Mouse (Mus musculus) neural tube, embryonic 15.5 days (tissue): ENCODE results near the gene Olfr1425. TPM values are rescaled to one million over a fixed set of nuclear protein-coding genes. Genes with fewer than 3 reads are reported as not detected.
"Not testable (repeated sequence)": the region's sequence is repeated elsewhere in the genome, so short reads cannot be mapped to it uniquely, and the experiment has no call there.

Experiments
- ATAC-seq: fragments of 200-750 bp; cut with Nextera tagmentation; 2 replicates; pipeline ENCODE4 v1.8.0; 2017; ENCODE audit warnings: mild to moderate bottlenecking, moderate TSS enrichment, moderate library complexity; ENCODE audit not compliant: low FRiP score
- H3K27ac ChIP-seq: fragments of 300-500 bp; sonication (generic); replicated peaks from 2 replicates; pipeline ENCODE4 v1.5.1; 2015; ENCODE audit warnings: mild to moderate bottlenecking, inconsistent platforms
- H3K27me3 ChIP-seq: fragments of 300-500 bp; sonication (generic); replicated peaks from 2 replicates; pipeline ENCODE4 v1.6.1; 2015; ENCODE audit warnings: inconsistent platforms
- H3K36me3 ChIP-seq: fragments of 300-500 bp; sonication (generic); 2 replicates; pipeline ENCODE4 v1.6.1; 2015; ENCODE audit warnings: inconsistent platforms
- H3K4me1 ChIP-seq: fragments of 300-500 bp; sonication (generic); 2 replicates; pipeline ENCODE4 v1.6.1; 2015; ENCODE audit warnings: inconsistent platforms
- H3K4me2 ChIP-seq: fragments of 300-500 bp; sonication (generic); 2 replicates; pipeline ENCODE4 v1.6.1; 2015; ENCODE audit warnings: inconsistent platforms, mild to moderate bottlenecking, moderate library complexity
- H3K4me3 ChIP-seq: fragments of 300-500 bp; sonication (generic); replicated peaks from 2 replicates; pipeline ENCODE4 v1.5.1; 2015; ENCODE audit warnings: mild to moderate bottlenecking, inconsistent platforms
- H3K9ac ChIP-seq: fragments of 300-500 bp; sonication (generic); replicated peaks from 2 replicates; pipeline ENCODE4 v1.6.1; 2015; ENCODE audit warnings: mild to moderate bottlenecking, inconsistent platforms
- H3K9me3 ChIP-seq: fragments of 300-500 bp; sonication (generic); replicated peaks from 2 replicates; pipeline ENCODE4 v1.6.1; 2016; ENCODE audit warnings: inconsistent platforms
- WGBS: fragments of 180-500 bp; shearing (Covaris S2); methylation state at CpG from one replicate; pipeline ENCODE4 v1.1.7; 2015; ENCODE audit warnings: mixed read lengths; 5-methylcytosine and 5-hydroxymethylcytosine counted together
- polyA plus RNA-seq: library from polyadenylated mRNA; unstranded; fragments of >200 nt; fragmentation: Nextera tagmentation; extraction: Ambion mirVana; gene quantifications from 2 replicates; pipeline ENCODE4 v1.2.1, GENCODE M21; 2015

The Olfr1425 gene
- polyA plus RNA-seq: not detected in 2 replicates

DNA sequence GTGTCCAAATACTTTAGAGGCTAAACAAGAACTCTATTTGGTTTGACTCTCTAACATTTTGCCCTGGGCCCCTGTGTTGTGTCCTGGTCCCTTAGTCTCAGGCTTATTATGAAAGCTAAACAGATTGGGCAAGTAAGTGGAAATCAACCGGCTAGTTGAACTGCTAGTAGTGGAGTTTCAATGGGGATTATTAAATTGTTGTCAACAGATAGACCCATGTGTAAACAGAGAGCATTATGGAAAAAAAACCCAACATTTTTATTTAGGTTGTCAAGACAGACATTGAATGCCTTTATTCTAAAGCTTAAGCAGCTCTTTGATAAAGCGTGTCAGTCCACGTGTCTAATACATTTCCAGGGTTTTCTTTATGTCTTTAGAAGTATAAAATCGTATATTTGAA, at the start of gene Olfr1425:
Gene Olfr1425, minus strand, starts transcription at position 101 of the 400 bp plus-strand sequence.
- not testable (repeated sequence) for H3K36me3 ChIP-seq, H3K9me3 ChIP-seq, ATAC-seq, H3K4me2 ChIP-seq, H3K27ac ChIP-seq, H3K4me1 ChIP-seq, H3K9ac ChIP-seq, H3K4me3 ChIP-seq, H3K27me3 ChIP-seq
- WGBS: 84% methylated on average over 4 of the region's 4 CpGs

DNA sequence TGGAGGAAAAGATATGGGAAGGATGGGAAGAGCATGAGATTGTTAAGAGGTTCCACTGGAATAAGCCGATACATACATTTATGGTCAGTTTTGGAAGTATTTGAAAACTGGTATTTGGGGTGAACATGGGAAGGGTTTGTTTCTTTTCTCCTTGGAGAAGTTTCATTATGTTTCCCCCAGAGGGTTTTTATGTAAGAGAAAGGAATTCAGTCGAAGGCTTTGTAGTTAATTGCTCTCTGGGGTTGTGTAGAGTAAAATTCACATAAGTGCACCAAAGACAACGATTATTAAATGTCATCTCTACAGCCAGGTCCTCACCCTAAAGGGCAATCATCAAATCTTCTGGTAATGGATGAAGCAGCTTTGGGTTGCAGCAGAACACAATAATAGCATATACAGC, 45.6 kb upstream of the Olfr1425 start, which contains the start of gene Olfr76:
Gene Olfr76, minus strand, starts transcription at position 101 of the 400 bp plus-strand sequence.
- H3K4me1 ChIP-seq: no peaks in the 10 kb centered on the region
- H3K4me2 ChIP-seq: no peak within 1 kb of the TSS
- H3K27ac ChIP-seq: no peak within 1 kb of the TSS
- H3K27me3 ChIP-seq: no peaks in the 10 kb centered on the region
- no peak within 1 kb of the TSS for H3K4me3 ChIP-seq
- WGBS: 57% methylated on average over 3 of the region's 3 CpGs
- no peak for ATAC-seq
- H3K36me3 ChIP-seq: no peaks in the 10 kb centered on the region
- no peaks in the 10 kb centered on the region for H3K9me3 ChIP-seq
- H3K9ac ChIP-seq: no peak within 1 kb of the TSS

DNA sequence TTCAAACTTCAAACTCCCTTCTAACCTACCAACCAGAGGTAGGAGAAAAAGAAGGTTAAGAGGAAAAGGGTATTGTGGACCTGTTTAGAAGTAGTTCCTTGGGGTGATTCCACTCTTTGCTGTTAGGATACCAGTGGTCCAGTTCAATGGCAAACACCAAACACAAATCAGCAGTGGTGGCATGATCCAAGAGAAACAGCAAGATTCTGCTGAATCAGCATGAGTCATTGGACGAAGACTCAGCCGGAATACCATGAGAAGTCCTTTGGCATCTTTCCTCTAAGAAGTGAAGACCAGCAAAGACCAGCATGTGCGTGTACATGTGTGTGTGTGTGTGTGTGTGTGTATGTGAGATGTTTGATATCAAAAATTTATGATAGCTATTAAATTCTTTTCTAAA, 38.9 kb upstream of the Olfr1425 start:
- Histone ChIP-seq H3K4me3 (no peak overlapping the region), H3K27me3 (no peaks in the 10 kb centered on the region), H3K9me3 (no peaks in the 10 kb centered on the region), H3K27ac (no peak overlapping the region), H3K4me2 (no peak overlapping the region), H3K4me1 (no peaks in the 10 kb centered on the region), H3K9ac (no peak overlapping the region), H3K36me3 (no peaks in the 10 kb centered on the region)
- ATAC-seq: no peak
- WGBS: 97% methylated on average over 3 of the region's 3 CpGs

DNA sequence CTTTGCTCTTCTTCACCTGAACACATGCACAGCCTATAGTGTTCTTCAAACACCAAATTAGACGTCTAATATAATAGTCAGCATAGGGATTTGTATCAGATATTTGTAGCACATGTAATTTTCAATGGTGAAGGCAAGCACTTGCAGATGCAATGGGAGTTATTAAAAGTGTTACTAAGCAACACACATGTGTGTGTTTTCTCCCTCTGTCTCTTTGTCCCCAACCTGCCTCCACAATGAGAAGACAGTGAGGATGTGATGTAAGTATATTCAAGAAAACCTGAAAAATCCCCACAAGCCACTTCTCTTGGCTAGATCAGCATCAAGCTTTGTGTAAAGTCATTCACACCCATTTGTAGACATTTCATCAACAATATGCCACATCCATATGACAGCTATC, 38.3 kb upstream of the Olfr1425 start, which contains the start of gene Olfr1428:
Gene Olfr1428, minus strand, starts transcription at position 101 of the 400 bp plus-strand sequence.
- ATAC-seq: no peak
- no peaks in the 10 kb centered on the region for H3K36me3 ChIP-seq
- no peak within 1 kb of the TSS for H3K27ac ChIP-seq
- H3K27me3 ChIP-seq: no peaks in the 10 kb centered on the region
- no peaks in the 10 kb centered on the region for H3K9me3 ChIP-seq
- WGBS: 83% methylated on average over 1 of the region's 1 CpGs
- no peak within 1 kb of the TSS for H3K4me2 ChIP-seq
- no peak within 1 kb of the TSS for H3K4me3 ChIP-seq
- no peaks in the 10 kb centered on the region for H3K4me1 ChIP-seq
- no peak within 1 kb of the TSS for H3K9ac ChIP-seq

DNA sequence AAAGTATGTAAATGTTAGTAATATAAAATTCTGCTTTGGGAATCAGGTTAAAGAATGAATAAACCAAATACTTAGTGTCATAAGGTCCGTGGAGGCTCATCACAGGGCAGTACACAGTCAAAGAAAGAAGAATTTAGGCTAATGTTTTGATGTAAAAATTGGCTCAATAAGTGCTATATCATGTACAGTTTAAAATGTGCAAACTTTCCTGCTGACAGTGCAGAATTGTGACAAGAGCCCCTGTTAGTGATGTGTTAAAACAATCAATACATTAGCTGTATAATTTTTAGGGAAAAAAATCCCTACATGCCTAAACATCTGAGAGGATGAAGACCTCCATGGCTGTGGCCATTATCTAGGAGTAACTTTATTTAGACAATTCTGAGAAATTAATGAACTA, 36.3 kb upstream of the Olfr1425 start:
- WGBS: 82% methylated on average over 1 of the region's 1 CpGs
- H3K4me2 ChIP-seq: no peak overlapping the region
- no peak for ATAC-seq
- H3K36me3 ChIP-seq: no peaks in the 10 kb centered on the region
- H3K9ac ChIP-seq: no peak overlapping the region
- H3K9me3 ChIP-seq: no peaks in the 10 kb centered on the region
- no peaks in the 10 kb centered on the region for H3K4me1 ChIP-seq
- H3K27ac ChIP-seq: no peak overlapping the region
- no peaks in the 10 kb centered on the region for H3K27me3 ChIP-seq
- no peak overlapping the region for H3K4me3 ChIP-seq

DNA sequence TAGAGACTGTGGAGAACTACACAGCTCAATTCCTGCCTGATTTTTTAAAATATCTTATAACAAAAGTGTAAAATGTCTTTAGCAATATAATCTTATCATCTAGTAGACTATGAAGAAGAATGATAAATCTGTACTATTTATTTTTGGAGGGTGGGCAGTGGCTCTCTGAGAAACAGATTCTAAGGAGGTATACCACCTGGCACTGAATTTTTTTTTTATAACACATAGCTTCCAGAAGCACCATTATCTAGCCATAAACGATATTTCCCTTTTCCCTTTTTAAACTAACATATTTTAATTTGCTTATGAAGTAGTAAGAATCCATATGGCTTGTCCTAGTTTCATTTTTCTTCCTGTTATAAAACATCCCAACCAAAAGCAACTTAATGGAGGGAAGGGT, 27.0 kb upstream of the Olfr1425 start:
- WGBS: 62% methylated on average over 1 of the region's 1 CpGs
- Histone ChIP-seq H3K9ac (no peak overlapping the region), H3K27ac (no peak overlapping the region), H3K36me3 (no peaks in the 10 kb centered on the region), H3K4me3 (no peak overlapping the region), H3K27me3 (no peaks in the 10 kb centered on the region), H3K4me1 (no peaks in the 10 kb centered on the region), H3K9me3 (no peaks in the 10 kb centered on the region), H3K4me2 (no peak overlapping the region)
- ATAC-seq: no peak

DNA sequence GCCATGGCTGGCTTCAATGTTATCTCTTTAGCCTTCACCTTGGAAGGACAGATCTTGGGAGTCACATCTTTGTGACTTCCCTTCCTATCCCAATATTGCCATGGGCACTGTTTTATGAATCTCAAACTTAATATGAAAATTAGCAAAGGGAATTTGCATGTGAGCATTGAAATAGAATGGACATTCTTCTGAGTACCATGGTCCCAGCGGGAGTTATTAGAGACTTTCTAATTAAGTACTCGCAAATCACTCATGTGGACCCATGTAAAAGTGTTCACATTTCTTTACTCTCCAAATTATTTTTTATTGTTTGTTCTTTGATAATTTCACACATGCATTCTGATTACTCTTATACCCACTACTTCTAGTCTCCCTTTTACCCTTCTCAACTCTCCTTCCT, 25.7 kb upstream of the Olfr1425 start, which contains the start of gene Olfr1427:
Gene Olfr1427, minus strand, starts transcription at position 101 of the 400 bp plus-strand sequence.
- WGBS: 90% methylated on average over 2 of the region's 2 CpGs
- H3K27ac ChIP-seq: no peak within 1 kb of the TSS
- H3K4me1 ChIP-seq: no peaks in the 10 kb centered on the region
- no peak within 1 kb of the TSS for H3K9ac ChIP-seq
- H3K27me3 ChIP-seq: no peaks in the 10 kb centered on the region
- H3K36me3 ChIP-seq: no peaks in the 10 kb centered on the region
- H3K4me2 ChIP-seq: no peak within 1 kb of the TSS
- no peak within 1 kb of the TSS for H3K4me3 ChIP-seq
- no peak for ATAC-seq
- H3K9me3 ChIP-seq: no peaks in the 10 kb centered on the region

DNA sequence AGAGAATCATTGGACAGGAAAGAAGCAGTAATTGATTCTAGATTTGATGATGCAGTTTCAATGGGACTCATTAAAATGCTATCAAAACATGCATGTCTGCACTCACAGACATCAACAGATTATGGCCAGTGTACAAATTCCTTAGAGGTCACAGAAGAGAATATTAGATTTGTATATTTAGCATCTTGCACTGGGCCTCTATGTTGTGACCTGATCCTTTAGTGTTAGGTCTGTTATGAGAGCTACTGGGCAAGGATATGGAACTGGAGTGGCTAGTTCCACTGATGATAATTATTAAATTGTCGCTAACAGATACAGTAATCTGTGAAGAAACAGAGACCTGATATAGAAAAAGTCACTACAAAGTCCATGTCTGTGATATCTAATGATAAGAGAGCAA, 14.4 kb upstream of the Olfr1425 start, which contains the start of gene Olfr1426:
Gene Olfr1426, minus strand, starts transcription at position 101 of the 400 bp plus-strand sequence.
- no peak within 1 kb of the TSS for H3K4me2 ChIP-seq
- H3K27ac ChIP-seq: no peak within 1 kb of the TSS
- no peak for ATAC-seq
- no peak within 1 kb of the TSS for H3K4me3 ChIP-seq
- H3K4me1 ChIP-seq: no peaks in the 10 kb centered on the region
- H3K9ac ChIP-seq: no peak within 1 kb of the TSS
- H3K27me3 ChIP-seq: no peaks in the 10 kb centered on the region
- WGBS: 81% methylated on average over 1 of the region's 1 CpGs
- H3K9me3 ChIP-seq: no peaks in the 10 kb centered on the region
- H3K36me3 ChIP-seq: no peaks in the 10 kb centered on the region

DNA sequence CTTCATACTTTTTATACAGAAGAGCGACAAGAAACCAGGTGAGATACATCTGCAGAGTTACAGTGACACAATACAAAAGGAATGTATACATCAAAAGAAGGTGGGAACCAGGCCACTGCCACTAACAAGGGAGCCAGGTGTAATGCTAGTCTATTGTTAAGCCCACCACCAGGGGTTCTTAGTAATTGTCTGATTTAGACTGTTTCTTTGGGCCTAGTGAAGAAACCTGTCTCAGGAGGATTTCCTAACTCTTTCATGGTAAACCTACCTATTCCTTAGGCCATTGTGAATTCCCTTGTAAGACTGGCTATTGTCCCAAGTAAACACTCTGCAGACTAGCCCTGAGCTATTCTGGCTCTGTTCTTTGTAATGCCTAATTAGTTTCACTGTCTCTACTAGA, 8.0 kb downstream of the Olfr1425 start:
- not testable (repeated sequence) for H3K4me1 ChIP-seq, ATAC-seq
- 84% methylated on average over 1 of the region's 1 CpGs for WGBS

DNA sequence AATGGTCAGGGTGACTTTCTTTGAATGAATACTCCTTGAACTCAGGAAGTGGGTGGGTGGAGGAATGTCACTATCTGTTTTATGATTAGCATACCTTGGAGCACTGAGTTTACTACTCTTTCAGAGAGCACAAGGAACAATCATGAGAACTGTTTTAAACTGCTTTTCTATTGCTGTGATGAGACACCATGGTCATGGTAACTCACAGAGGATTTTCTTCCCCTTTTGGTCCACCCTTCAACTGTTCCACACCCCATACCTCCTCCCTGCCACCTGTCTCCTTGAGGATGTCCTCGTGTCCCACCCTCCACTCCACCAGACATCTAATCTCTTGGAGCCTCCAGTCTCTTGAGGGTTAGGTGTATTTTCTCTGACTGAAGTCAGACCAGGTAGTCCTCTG, 9.7 kb downstream of the Olfr1425 start:
- H3K9ac ChIP-seq, H3K27me3 ChIP-seq, H3K9me3 ChIP-seq, ATAC-seq, H3K4me1 ChIP-seq, H3K4me2 ChIP-seq, H3K4me3 ChIP-seq, H3K27ac ChIP-seq, H3K36me3 ChIP-seq: not testable (repeated sequence)
- WGBS: 71% methylated on average over 1 of the region's 1 CpGs

More for the DNA sequence above, 8.0 kb downstream of the Olfr1425 start:
- not testable (repeated sequence) for H3K36me3 ChIP-seq, H3K4me2 ChIP-seq, H3K4me3 ChIP-seq, H3K9me3 ChIP-seq, H3K27ac ChIP-seq, H3K27me3 ChIP-seq, H3K9ac ChIP-seq

DNA sequence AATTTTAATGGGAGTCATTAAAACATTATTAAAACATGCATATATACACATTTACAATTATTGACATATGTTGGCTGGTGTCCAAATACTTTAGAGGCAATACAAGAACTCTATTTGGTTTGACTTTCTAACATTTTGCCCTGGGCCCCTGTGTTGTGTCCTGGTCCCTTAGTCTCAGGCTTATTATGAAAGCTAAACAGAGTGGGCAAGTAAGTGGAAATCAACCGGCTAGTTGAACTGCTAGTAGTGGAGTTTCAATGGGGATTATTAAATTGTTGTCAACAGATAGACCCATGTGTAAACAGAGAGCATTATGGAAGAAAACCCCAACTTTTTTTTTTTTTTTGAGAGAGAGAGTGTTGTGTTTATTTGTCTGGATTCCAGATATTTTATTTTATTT, 14.9 kb downstream of the Olfr1425 start, which contains the start of gene Olfr1424:
Gene Olfr1424, minus strand, starts transcription at position 101 of the 400 bp plus-strand sequence.
- H3K4me3 ChIP-seq, H3K9me3 ChIP-seq, H3K27ac ChIP-seq, H3K27me3 ChIP-seq, H3K9ac ChIP-seq, H3K4me2 ChIP-seq, ATAC-seq, H3K4me1 ChIP-seq, H3K36me3 ChIP-seq: not testable (repeated sequence)
- WGBS: 92% methylated on average over 1 of the region's 1 CpGs

DNA sequence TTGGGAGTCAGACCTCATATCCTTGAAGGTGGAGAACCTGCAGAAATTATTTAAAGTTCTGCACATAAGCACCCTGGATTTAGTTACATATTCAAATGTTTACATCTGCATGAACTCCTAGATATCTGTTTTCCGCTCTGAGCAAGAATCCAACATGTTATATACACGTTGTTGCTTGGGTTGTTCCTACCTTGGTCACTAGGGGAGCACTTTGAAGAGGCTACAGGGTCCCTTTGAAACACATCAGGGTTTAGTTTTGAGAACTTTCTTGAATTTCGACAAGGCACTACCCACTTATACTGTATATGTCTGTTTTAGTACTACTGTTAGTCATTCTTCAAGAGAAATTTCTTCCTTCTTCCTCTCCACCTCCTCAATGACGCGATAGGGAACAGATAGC, 34.4 kb downstream of the Olfr1425 start:
- Histone ChIP-seq H3K4me2 (no peak overlapping the region), H3K27me3 (no peaks in the 10 kb centered on the region), H3K4me1 (no peaks in the 10 kb centered on the region), H3K27ac (no peak overlapping the region), H3K36me3 (no peaks in the 10 kb centered on the region), H3K4me3 (no peak overlapping the region), H3K9me3 (no peaks in the 10 kb centered on the region), H3K9ac (no peak overlapping the region)
- ATAC-seq: no peak
- 92% methylated on average over 5 of the region's 5 CpGs for WGBS
